In genomic region chr5:147267434-147267833, GRCm38 (mm10) we compare ENCODE assay signal across 29 mouse cellular contexts. TPM values are rescaled to one million over a fixed set of nuclear protein-coding genes. Genes with fewer than 3 reads are reported as not detected.
"Had no signal": no experiment of that assay in that cellular context is flagged by ENCODE, and none has a peak within 500 bp of the region (broad histone marks: within the 10 kb centered on the region; RNA-seq: fewer than 3 reads in every experiment).

No protein-coding gene starts in this region.

- H3K27ac ChIP-seq: layer of hippocampus, adult 2 months; left cerebral cortex, adult 2 months; liver, embryonic 13.5 days; macrophage; neural tube, embryonic 12.5 days had no signal

- ATAC-seq: intestine, embryonic 16.5 days had no signal

- H3K4me3 ChIP-seq: layer of hippocampus, adult 2 months; left cerebral cortex, adult 2 months; liver, embryonic 13.5 days; neural tube, embryonic 12.5 days had no signal

- H3K36me3 ChIP-seq: liver, embryonic 13.5 days; neural tube, embryonic 12.5 days had no signal

- H3K9me3 ChIP-seq: liver, embryonic 13.5 days; neural tube, embryonic 12.5 days had no signal

- H3K4me1 ChIP-seq: neural tube, embryonic 12.5 days had no signal

- H3K9ac ChIP-seq: liver, embryonic 13.5 days; neural tube, embryonic 12.5 days had no signal

- H3K4me2 ChIP-seq: liver, embryonic 13.5 days; neural tube, embryonic 12.5 days had no signal

- DNase-seq: kidney, adult 18-20 months; kidney, adult 9 months; kidney, postnatal 14 days; kidney, postnatal 4 days; layer of hippocampus, adult 9-11 months; liver, embryonic 13.5 days; lung, adult 2 months; midbrain, embryonic 14.5 days; retina, postnatal 1 day; right cerebral cortex, postnatal 25 days; spleen, adult 18-20 months; thymus, postnatal 25 days had no signal

RNA-seq across cellular contexts. Expression of gene Pdx1, which starts 2.3 kb away (rescaled TPM):
- total RNA-seq: layer of hippocampus, adult 2 months; layer of hippocampus, postnatal 25 days; left cerebral cortex, adult 2 months; left cerebral cortex, postnatal 10 days; left cerebral cortex, postnatal 36 days; liver, adult 2 months; megakaryocyte, adult 5-6 weeks; midbrain, postnatal 0 days; neutrophil, adult 5-6 weeks had no signal
- polyA plus RNA-seq: kidney, embryonic 16.5 days; limb, embryonic 11.5 days; limb, embryonic 14.5 days; liver, adult 2 months; liver, embryonic 13.5 days; lung, adult 2 months; lung, embryonic 16.5 days; macrophage; midbrain, embryonic 14.5 days; midbrain, postnatal 0 days; neural tube, embryonic 12.5 days; thymus, postnatal 0 days had no signal

RNA-seq across cellular contexts. Expression of gene Cdx2, which starts 39.6 kb away (rescaled TPM):
- total RNA-seq: layer of hippocampus, adult 2 months; layer of hippocampus, postnatal 25 days; left cerebral cortex, adult 2 months; left cerebral cortex, postnatal 10 days; left cerebral cortex, postnatal 36 days; liver, adult 2 months; megakaryocyte, adult 5-6 weeks; midbrain, postnatal 0 days; neutrophil, adult 5-6 weeks had no signal
- polyA plus RNA-seq: kidney, embryonic 16.5 days; limb, embryonic 11.5 days; liver, embryonic 13.5 days; lung, adult 2 months; lung, embryonic 16.5 days; macrophage; midbrain, embryonic 14.5 days; midbrain, postnatal 0 days; neural tube, embryonic 12.5 days had no signal

RNA-seq across cellular contexts. Expression of gene Urad, which starts 54.8 kb away (rescaled TPM):
- total RNA-seq: layer of hippocampus, adult 2 months; layer of hippocampus, postnatal 25 days; left cerebral cortex, adult 2 months; left cerebral cortex, postnatal 10 days; left cerebral cortex, postnatal 36 days; megakaryocyte, adult 5-6 weeks; midbrain, postnatal 0 days; neutrophil, adult 5-6 weeks had no signal
- polyA plus RNA-seq: kidney, embryonic 16.5 days; limb, embryonic 11.5 days; limb, embryonic 14.5 days; lung, adult 2 months; lung, embryonic 16.5 days; macrophage; midbrain, embryonic 14.5 days; midbrain, postnatal 0 days; neural tube, embryonic 12.5 days; thymus, postnatal 0 days had no signal
